Mouse (Mus musculus) right cerebral cortex, postnatal 14 days (tissue): ENCODE measurements around the gene Ly6g6d.
"Not testable (repeated sequence)": the region's sequence is repeated elsewhere in the genome, so short reads cannot be mapped to it uniquely, and the experiment has no call there.

ENCODE experiments used
- DNase-seq: peaks from one replicate; pipeline ENCODE4 v3.0.0; 2022

Gene Ly6g6d

GRCm38 (mm10) chr17:35077786-35078233 lies at the start of gene Ly6g6d:
Ly6g6d (minus strand) TSS chr17:35078065.
- no peak for DNase-seq

DNA sequence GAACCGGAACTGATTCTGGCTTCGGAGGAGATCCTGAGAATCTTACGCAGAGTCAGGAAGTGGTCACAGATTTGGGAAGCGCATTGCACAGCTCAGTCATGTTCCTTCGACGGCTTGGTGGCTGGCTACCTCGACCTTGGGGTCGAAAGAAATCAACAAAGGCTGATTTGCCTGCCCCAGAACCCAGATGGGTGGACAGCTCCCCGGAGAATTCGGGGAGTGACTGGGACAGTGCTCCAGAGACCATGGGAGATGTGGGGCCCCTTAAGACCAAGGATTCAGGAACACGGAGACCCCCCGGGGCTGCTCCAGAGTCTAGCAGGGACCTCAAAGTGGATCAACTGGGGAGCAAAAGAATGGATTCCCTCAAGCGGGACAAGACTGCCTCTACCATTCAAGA lies 49.2 kb upstream of the Ly6g6d start:
- DNase-seq, result no peak

- DNase-seq, result peak; percentile 73
Measured at GRCm38 (mm10) chr17:35126206-35126611, 48.3 kb upstream of the Ly6g6d start, which contains the start of gene D17H6S53E. D17H6S53E (plus strand) TSS chr17:35126373.

GRCm38 (mm10) chr17:35125578-35125977 lies 47.7 kb upstream of the Ly6g6d start:
- no peak for DNase-seq

- no peak for DNase-seq
Measured at GRCm38 (mm10) chr17:35125081-35125480, 47.2 kb upstream of the Ly6g6d start.

- DNase-seq, result not testable (repeated sequence)
Measured at GRCm38 (mm10) chr17:35124261-35124896, 46.5 kb upstream of the Ly6g6d start.

DNA sequence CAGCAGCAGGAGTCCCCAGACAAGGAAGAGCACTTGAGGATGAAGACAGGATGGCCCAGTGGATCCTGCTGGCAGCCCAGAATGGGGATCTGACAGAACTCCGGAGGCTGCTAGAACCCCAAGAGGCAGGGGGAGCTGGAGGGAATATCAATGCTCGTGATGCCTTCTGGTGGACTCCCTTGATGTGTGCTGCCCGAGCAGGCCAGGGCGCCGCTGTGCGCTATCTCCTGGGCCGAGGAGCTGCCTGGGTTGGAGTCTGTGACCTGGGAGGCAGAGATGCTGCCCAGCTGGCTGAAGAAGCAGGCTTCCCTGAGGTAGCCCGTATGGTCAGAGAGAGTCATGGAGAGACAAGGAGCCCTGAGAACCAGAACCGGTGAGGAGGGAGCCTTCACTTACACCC lies 45.4 kb upstream of the Ly6g6d start:
- not testable (repeated sequence) for DNase-seq

- DNase-seq, result peak; percentile 60
Measured at GRCm38 (mm10) chr17:35121871-35122303, 44.0 kb upstream of the Ly6g6d start, which contains the start of gene Csnk2b. Csnk2b (minus strand) TSS chr17:35122053.

DNA sequence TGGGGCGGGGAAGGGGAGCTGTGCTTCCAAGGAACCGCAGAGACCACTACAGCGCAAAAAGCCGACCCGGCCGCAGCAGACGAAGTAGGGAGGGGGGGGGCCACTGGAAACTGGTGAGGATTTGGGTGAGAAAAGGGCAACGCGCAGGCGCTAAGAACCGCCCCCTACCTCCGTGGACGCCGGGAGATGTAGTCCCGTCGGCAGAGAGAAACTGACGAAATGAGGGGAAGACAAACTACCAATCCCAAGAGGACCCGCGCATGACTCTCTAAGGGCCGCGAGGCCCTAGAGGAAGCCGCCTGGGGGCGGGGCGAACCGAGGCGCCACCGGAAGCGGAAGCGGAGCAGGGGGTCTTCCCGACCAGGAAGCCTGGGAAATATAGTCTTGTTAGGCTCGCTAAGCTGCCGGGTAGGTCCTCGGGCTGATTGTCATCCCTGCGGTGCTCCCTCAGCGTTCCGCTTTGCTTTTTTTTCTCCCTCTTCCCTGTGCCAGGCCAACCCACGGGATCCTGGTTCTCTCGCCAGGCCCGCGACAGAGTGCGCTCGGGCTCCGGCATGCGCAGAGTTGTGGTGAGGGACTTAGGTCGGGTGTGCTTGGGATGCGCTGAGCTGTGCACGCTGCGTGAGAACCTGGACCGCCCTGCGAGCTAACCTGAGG lies 43.4 kb upstream of the Ly6g6d start, which contains the start of gene Gpank1:
Gpank1 (plus strand) TSS at position 313 of the 657 bp plus-strand sequence.
- DNase-seq, result peak; percentile 96

- no peak for DNase-seq
Measured at GRCm38 (mm10) chr17:35120745-35121142, 42.9 kb upstream of the Ly6g6d start.

- no peak for DNase-seq
Measured at GRCm38 (mm10) chr17:35115046-35116019, 37.5 kb upstream of the Ly6g6d start, which contains the start of gene Ly6g5b. Ly6g5b (minus strand) TSS chr17:35115428.

GRCm38 (mm10) chr17:35111774-35112173 lies 33.9 kb upstream of the Ly6g6d start:
- no peak for DNase-seq

- no peak for DNase-seq
Measured at GRCm38 (mm10) chr17:35108097-35108496, 30.2 kb upstream of the Ly6g6d start, which contains the start of gene Ly6g5c. Ly6g5c (plus strand) TSS chr17:35108279.

- no peak for DNase-seq
Measured at GRCm38 (mm10) chr17:35106522-35106921, 28.7 kb upstream of the Ly6g6d start.

DNA sequence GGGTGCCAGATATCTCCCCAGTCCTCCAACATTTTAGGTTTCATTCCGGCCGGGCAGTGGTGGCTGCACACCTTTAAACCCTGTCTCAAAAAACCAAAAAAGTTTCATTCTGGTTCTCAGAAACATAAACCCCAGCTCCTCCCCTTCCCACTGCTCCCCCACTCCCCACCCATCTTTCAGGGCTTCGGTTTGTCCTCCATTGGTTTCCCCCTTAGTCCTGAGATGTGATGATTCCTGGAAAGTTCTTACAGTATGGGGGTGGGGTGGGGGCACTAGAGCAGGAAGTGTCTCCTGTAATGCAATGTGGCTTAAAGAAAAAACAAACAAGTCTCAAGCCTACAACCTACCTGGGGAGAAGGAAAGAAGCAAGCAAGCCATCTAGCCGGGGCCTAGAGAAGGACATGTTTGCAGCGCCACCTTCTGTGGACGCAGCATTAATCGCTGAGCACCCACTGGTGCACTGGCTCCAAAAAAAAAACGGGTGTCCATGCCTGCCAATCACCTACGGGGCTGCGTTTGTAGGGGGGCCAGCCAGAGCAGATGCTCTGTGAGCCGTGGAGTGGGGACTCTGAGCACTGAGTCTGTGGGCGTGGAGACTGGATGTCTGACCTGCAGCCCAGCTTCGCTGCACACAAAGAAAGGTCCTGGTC lies 28.0 kb upstream of the Ly6g6d start:
- DNase-seq, result peak; percentile 43

DNA sequence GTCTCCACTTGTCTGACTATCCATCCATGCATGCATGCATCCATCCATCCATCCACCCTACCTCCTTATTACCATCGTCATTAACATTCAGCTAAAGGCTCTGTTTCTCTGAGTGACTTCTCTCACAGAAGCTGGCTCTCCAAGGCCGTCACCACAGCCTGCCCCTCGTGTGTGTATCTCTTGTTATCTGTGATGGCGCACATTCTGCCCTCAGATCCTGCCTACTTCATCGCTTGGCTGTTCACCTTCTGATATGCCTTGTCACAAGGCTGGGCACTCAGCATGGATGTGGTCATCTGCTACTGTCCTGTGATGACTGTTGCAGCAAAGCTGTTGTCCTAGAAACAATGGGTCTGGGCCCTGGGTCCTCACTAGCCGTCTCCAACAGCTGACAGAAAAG lies 26.9 kb upstream of the Ly6g6d start:
- no peak for DNase-seq

- DNase-seq, result no peak
Measured at GRCm38 (mm10) chr17:35104079-35104478, 26.2 kb upstream of the Ly6g6d start.

DNA sequence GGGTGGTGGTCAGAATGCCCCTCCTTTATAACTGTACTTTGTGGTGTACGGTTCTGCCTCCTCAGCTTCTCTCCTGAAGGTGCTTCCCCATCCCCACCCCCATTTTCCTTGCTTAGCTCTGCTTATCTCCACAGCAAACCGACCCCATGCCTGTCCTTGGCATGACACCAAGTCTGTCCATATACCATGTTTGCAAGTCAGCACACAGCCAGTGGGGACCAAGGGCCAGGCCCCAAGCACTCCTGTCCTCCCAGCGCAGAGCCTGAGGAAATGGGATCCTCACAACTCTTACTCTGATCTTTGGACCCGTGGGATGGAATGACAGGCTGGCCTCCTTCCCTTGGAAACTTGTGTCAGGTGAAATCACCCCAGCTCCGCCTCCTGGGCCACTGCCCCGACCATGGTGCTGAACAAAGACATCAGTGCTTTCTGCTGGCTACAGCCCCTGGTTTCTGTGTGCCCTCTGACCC lies 25.4 kb upstream of the Ly6g6d start:
- no peak for DNase-seq

- no peak for DNase-seq
Measured at GRCm38 (mm10) chr17:35102299-35102698, 24.4 kb upstream of the Ly6g6d start.

GRCm38 (mm10) chr17:35101161-35101560 lies 23.3 kb upstream of the Ly6g6d start:
- DNase-seq, result no peak

DNA sequence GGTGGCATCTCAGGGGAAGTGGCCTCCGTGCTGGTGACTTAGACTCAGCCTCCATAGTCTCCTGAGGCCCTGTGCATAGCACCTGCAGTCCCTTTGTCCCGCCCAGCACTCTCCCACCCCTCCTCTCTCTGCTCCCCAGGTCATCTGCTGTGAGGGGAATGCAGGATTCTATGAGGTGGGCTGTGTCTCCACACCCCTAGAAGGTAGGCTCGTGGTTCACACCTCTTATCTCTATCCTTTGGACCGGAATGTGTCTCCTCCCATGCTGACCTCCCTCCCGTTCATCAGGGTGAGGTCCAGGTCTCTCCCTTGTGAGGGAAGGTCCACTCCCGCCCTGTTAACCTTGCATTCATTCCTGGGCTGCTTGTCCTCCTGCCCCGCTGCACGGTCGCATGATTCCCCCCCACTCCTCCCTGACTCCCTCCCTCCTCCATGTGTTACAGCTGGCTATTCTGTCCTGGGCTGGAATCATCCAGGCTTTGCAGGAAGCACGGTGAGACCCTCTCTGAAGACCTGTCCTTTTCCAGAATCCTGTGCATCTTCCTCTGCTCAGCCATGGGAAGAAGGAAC lies 22.4 kb upstream of the Ly6g6d start:
- DNase-seq, result no peak

DNA sequence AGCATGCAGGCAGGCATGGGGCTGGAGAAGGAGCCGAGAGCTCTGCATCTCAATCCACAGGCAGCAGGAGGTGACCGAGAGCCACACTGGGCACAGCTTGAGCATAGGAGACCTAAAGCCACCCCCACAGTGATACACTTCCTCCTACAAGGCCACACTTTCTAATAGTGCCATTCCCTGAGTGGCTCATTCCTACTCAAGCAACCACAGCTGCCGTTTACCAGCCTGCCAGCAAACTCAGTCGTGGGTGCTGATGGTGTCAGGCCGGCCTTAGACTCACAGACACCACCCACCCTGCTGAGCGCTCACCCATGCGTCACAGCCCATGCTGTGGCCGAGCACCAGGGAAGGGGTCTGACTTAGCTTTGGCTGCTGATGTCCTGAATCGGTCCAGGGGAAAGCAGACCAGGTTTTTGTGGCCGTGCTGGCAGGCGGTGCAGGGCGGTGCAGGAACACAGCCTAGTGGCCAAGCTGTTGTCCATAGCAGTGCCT lies 19.3 kb upstream of the Ly6g6d start:
- DNase-seq, result peak; percentile 49
